Mouse (Mus musculus) cerebellum, adult (tissue): ENCODE measurements at regions not wholly inside any gene's neighbourhood (a gene's known extent, or its start where the extent isn't known, plus 50 kb on each side); places are given as distances from the start of the nearest gene placed in this dataset.

Experiments
- ATAC-seq: cut with Nextera tagmentation; 2 replicates; pipeline ENCODE4 v1.9.2; 2017; ENCODE audit warnings: mild to moderate bottlenecking, moderate library complexity, mixed read lengths; ENCODE audit not compliant: insufficient number of reproducible peaks, low FRiP score, low TSS enrichment

GRCm38 (mm10) chr4:122025866-122026265 is 404.0 kb upstream of the Gm12887 start:
- no peak for ATAC-seq

GRCm38 (mm10) chr4:122022854-122023253 is 401.0 kb upstream of the Gm12887 start:
- ATAC-seq, result no peak

GRCm38 (mm10) chr4:122008938-122009459 is 387.1 kb upstream of the Gm12887 start:
- 0 out of 2 replicates have a peak, but pooled peaks have one; percentile 20 for ATAC-seq

- ATAC-seq, result no peak
These were observed 386.4 kb upstream of the Gm12887 start for GRCm38 (mm10) chr4:122008168-122008839.

- no peak for ATAC-seq
These were observed 364.8 kb upstream of the Gm12887 start for GRCm38 (mm10) chr4:121986741-121987140.

- no peak for ATAC-seq
These were observed 363.5 kb upstream of the Gm12887 start for GRCm38 (mm10) chr4:121985371-121985770.

- no peak for ATAC-seq
These were observed 353.9 kb upstream of the Gm12887 start for GRCm38 (mm10) chr4:121975831-121976230.
